Mouse (Mus musculus) liver, embryonic 14.5 days (tissue): ENCODE results near the gene Rabgap1l.

ENCODE experiments used
- CTCF ChIP-seq: IDR thresholded peaks from 2 replicates; pipeline ENCODE4 v1.5.1; 2016; ENCODE audit warnings: antibody characterized with exemption, low read depth, control low read depth
- EP300 ChIP-seq: IDR thresholded peaks from 2 replicates; pipeline ENCODE4 v1.6.1; 2016; ENCODE audit warnings: antibody characterized with exemption, low read depth

DNA sequence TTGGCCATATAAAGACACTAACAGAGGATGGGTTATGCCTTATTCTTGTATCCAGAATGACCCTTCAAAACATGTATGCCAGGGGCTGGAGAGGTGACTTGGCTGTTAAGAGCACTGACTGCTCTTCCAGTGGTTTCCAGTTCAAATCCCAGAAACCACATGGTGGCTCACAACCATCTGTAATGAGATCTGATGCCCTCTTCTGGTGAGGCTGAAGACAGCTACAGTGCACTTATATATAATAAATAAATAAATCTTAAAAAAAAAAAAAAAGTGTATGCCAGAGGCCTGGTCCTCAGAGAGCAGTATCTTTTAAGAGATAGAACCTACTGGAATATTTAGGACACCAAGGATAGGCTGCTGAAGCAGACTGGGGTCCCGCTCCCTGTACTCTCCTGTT lies 414.6 kb downstream of the Rabgap1l start:
- peak; percentile 32; the same call in 1 of the 2 replicates for TF ChIP-seq CTCF
- TF ChIP-seq EP300 = no peak
